8 mouse cellular contexts compared by ENCODE assay signal in the genomic region with DNA sequence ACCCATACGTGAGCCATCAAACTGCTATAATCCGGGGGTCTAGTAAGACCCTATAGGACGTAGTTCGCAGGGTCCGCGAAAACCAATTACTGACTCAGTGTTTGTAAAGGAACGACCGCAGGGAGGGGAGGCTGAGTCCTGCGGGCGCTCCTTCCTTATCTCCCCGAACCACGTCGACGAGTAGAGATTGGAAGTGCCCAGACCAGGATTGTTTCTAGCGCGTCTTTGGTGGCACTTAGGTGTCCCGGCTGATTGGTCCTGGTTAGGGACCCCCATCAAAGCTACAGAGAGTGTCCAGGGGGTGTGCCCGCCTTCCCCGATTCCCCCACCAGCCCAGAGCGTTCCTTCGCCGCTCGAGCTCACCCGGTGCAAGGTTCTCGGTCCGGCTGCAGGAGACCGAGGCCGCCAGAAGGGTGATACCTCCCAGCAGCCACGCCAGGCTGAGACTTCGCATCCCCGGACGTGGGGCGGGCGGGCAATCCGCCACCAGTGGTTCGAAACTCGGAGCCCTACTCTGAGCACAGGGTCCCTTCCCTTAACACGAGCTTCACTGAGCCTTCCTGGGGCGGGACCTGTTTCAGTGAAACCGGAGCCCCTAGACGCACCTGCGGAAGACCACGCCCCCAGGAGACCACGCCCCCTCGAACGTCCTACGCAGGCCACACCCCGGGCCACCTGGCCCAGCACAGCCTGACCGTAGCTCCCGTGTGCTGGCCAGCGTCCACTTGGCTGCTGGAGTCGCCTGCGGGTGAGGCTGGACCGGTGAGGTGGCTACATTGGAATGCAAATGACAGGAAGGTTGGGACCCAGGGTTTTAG. TPM values are rescaled to one million over a fixed set of nuclear protein-coding genes. Genes with fewer than 3 reads are reported as not detected.
A peak's percentile ranks its signal among the peaks of the same experiment; 100 is the strongest.
DNase-seq lines count a peak whose midpoint lies in the region; ATAC-seq and TF ChIP-seq lines count a peak whose summit lies in the region.

TSS of gene F2rl1 (minus strand) at position 554 of the 818 bp plus-strand sequence.

- H3K4me3 ChIP-seq in forebrain, embryonic 13.5 days, result peak within 1 kb of the TSS; percentile 40
- peak within 1 kb of the TSS; percentile 31 for H3K4me3 ChIP-seq in hindbrain, embryonic 16.5 days (ENCODE audit: low read length)
- peak within 1 kb of the TSS; percentile 48 for H3K4me3 ChIP-seq in liver, embryonic 11.5 days (ENCODE audit: low read depth, low read length)
- H3K4me3 ChIP-seq in midbrain, postnatal 0 days (ENCODE audit: low read depth, low read length), result peak within 1 kb of the TSS; percentile 34

- peak; percentile 16 to 28 for DNase-seq in adrenal gland, postnatal 36 days
- DNase-seq in liver, embryonic 11.5 days (ENCODE audit: low spot score), result peak; percentile 61
- DNase-seq in midbrain, postnatal 0 days (ENCODE audit: low spot score), result no peak
- DNase-seq in thymus, postnatal 25 days, result peak; percentile 45
- DNase-seq in left cerebral cortex, postnatal 14 days (ENCODE audit: low spot score in 2 of 2), result no peak

- under 1% methylated on average over 54 of the region's 54 CpGs for WGBS in forebrain, embryonic 13.5 days
- 1% methylated on average over 49 of the region's 54 CpGs for WGBS in hindbrain, embryonic 16.5 days
- under 1% methylated on average over 54 of the region's 54 CpGs for WGBS in liver, embryonic 11.5 days
- WGBS in midbrain, postnatal 0 days, result 1% methylated on average over 54 of the region's 54 CpGs

- intact Hi-C loops in left cerebral cortex, postnatal 14 days (cut with DNase I), result no loop called here

- peak within 1 kb of the TSS; percentile 49 for H3K9ac ChIP-seq in forebrain, embryonic 13.5 days
- peak within 1 kb of the TSS; percentile 11; the same call in 1 of the 2 replicates for H3K9ac ChIP-seq in hindbrain, embryonic 16.5 days (ENCODE audit: low read depth, low read length)
- no peak within 1 kb of the TSS for H3K9ac ChIP-seq in liver, embryonic 11.5 days (ENCODE audit: low read depth, low read length)
- 0 out of 2 replicates have a peak within 1 kb of the TSS, but pooled peaks have one; percentile 33 for H3K9ac ChIP-seq in midbrain, postnatal 0 days (replicated peaks; ENCODE audit: low read length, poor library complexity, severe bottlenecking)

- no peaks in the 10 kb centered on the region for H3K9me3 ChIP-seq in forebrain, embryonic 13.5 days (replicated peaks)
- no peaks in the 10 kb centered on the region for H3K9me3 ChIP-seq in hindbrain, embryonic 16.5 days (ENCODE audit: control insufficient read depth, low read length)
- H3K9me3 ChIP-seq in liver, embryonic 11.5 days (ENCODE audit: control insufficient read depth, low read length), result no peaks in the 10 kb centered on the region
- H3K9me3 ChIP-seq in midbrain, postnatal 0 days (ENCODE audit: low read length), result no peaks in the 10 kb centered on the region

- H3K4me2 ChIP-seq in forebrain, embryonic 13.5 days, result peak within 1 kb of the TSS; percentile 73
- peak within 1 kb of the TSS; percentile 58 for H3K4me2 ChIP-seq in hindbrain, embryonic 16.5 days (ENCODE audit: low read length)
- peak within 1 kb of the TSS; percentile 78 for H3K4me2 ChIP-seq in liver, embryonic 11.5 days
- peak within 1 kb of the TSS; percentile 56 for H3K4me2 ChIP-seq in midbrain, postnatal 0 days (ENCODE audit: low read depth, low read length, poor library complexity, severe bottlenecking)

- peaks cover 51% of the 10 kb centered on the region for H3K27me3 ChIP-seq in forebrain, embryonic 13.5 days
- H3K27me3 ChIP-seq in hindbrain, embryonic 16.5 days (replicated peaks; ENCODE audit: control insufficient read depth, insufficient read depth, low read length), result peaks cover 9% of the 10 kb centered on the region
- H3K27me3 ChIP-seq in liver, embryonic 11.5 days (replicated peaks; ENCODE audit: control insufficient read depth, insufficient read depth, low read length), result peaks cover 63% of the 10 kb centered on the region
- peaks cover 13% of the 10 kb centered on the region for H3K27me3 ChIP-seq in midbrain, postnatal 0 days (ENCODE audit: insufficient read depth, low read length)

- no peak for TF ChIP-seq CTCF in midbrain, postnatal 0 days (IDR thresholded peaks at IDR 0.05)

- no peak within 1 kb of the TSS for H3K27ac ChIP-seq in forebrain, embryonic 13.5 days
- H3K27ac ChIP-seq in hindbrain, embryonic 16.5 days (ENCODE audit: low read depth, low read length), result no peak within 1 kb of the TSS
- H3K27ac ChIP-seq in liver, embryonic 11.5 days (ENCODE audit: low read depth, low read length), result no peak within 1 kb of the TSS
- no peak within 1 kb of the TSS for H3K27ac ChIP-seq in midbrain, postnatal 0 days (ENCODE audit: low read depth, low read length)

- H3K36me3 ChIP-seq in forebrain, embryonic 13.5 days (ENCODE audit: poor library complexity, severe bottlenecking), result no peaks in the 10 kb centered on the region
- no peaks in the 10 kb centered on the region for H3K36me3 ChIP-seq in hindbrain, embryonic 16.5 days (ENCODE audit: control insufficient read depth, insufficient read depth, low read length)
- H3K36me3 ChIP-seq in liver, embryonic 11.5 days (ENCODE audit: control insufficient read depth, insufficient read depth, low read length), result no peaks in the 10 kb centered on the region
- H3K36me3 ChIP-seq in midbrain, postnatal 0 days (ENCODE audit: insufficient read depth, low read length), result no peaks in the 10 kb centered on the region

- H3K4me1 ChIP-seq in forebrain, embryonic 13.5 days, result peaks cover 17% of the 10 kb centered on the region
- H3K4me1 ChIP-seq in hindbrain, embryonic 16.5 days (ENCODE audit: control insufficient read depth, insufficient read depth, low read depth, low read length), result peaks cover 12% of the 10 kb centered on the region
- H3K4me1 ChIP-seq in liver, embryonic 11.5 days (replicated peaks; ENCODE audit: control insufficient read depth, insufficient read depth, low read length), result peaks cover 8% of the 10 kb centered on the region
- H3K4me1 ChIP-seq in midbrain, postnatal 0 days (ENCODE audit: insufficient read depth, low read length), result peaks cover 7% of the 10 kb centered on the region

- ATAC-seq in CD4-positive, CD25-positive, alpha-beta regulatory T cell, adult 4 months, result peak; percentile 57
- ATAC-seq in forebrain, embryonic 13.5 days, result peak; percentile 57
- peak; percentile 70 for ATAC-seq in hindbrain, embryonic 16.5 days
- ATAC-seq in liver, embryonic 11.5 days (replicated peaks; ENCODE audit: low FRiP score), result peak; percentile 54
- ATAC-seq in midbrain, postnatal 0 days (ENCODE audit: low FRiP score), result peak; percentile 63; the same call in 1 of the 2 replicates

RNA-seq across cellular contexts. Expression of gene F2rl1, which starts in this region (rescaled TPM):
- polyA plus RNA-seq in CD4-positive, CD25-positive, alpha-beta regulatory T cell, adult 4 months (2017; shearing (Covaris generic)), result 10 to 100 TPM; 11.2 to 25.9 TPM
- under 1 TPM; 0.10 to 0.20 TPM for total RNA-seq in adrenal gland, postnatal 36 days (2021)
- polyA plus RNA-seq in forebrain, embryonic 13.5 days (2015; fragmentation: Nextera tagmentation; extraction: Ambion mirVana), result 0.08 TPM in 1 of 2 replicates, not detected in the other
- polyA plus RNA-seq in hindbrain, embryonic 16.5 days (2015; fragmentation: Nextera tagmentation; extraction: Ambion mirVana), result 0.08 and 0.09 TPM in 2 replicates
- 0.21 and 0.43 TPM in 2 replicates for polyA plus RNA-seq in liver, embryonic 11.5 days (2014; fragmentation: Nextera tagmentation; extraction: Ambion mirVana)
- total RNA-seq in midbrain, postnatal 0 days (2014; rRNA removed), result 0.16 and 0.19 TPM in 2 replicates
- polyA plus RNA-seq in midbrain, postnatal 0 days (2015; fragmentation: Nextera tagmentation; extraction: Ambion mirVana), result 0.21 TPM in 1 of 2 replicates, not detected in the other
- total RNA-seq in left cerebral cortex, postnatal 14 days (2021), result under 1 TPM; 0.27 to 0.46 TPM

Comparison
In these comparisons a context has a peak if more than half of its experiments do, and no peak if none do; other contexts are left out.
1. Peak in DNase-seq in adrenal gland, postnatal 36 days; RNA of the gene not detected or under 1 TPM.
2. Peak in ATAC-seq, H3K4me3 ChIP-seq, H3K9ac ChIP-seq and H3K4me2 ChIP-seq in forebrain, embryonic 13.5 days; RNA of the gene not detected or under 1 TPM.
3. Peak in ATAC-seq, H3K4me3 ChIP-seq, H3K9ac ChIP-seq and H3K4me2 ChIP-seq in hindbrain, embryonic 16.5 days; RNA of the gene not detected or under 1 TPM.
4. Peak in DNase-seq, ATAC-seq, H3K4me3 ChIP-seq and H3K4me2 ChIP-seq in liver, embryonic 11.5 days; RNA of the gene not detected or under 1 TPM.
5. Peak in ATAC-seq, H3K4me3 ChIP-seq, H3K9ac ChIP-seq and H3K4me2 ChIP-seq in midbrain, postnatal 0 days; RNA of the gene not detected or under 1 TPM.